Mouse (Mus musculus): ENCODE data around the gene Scfd2.

The Scfd2 gene

DNA sequence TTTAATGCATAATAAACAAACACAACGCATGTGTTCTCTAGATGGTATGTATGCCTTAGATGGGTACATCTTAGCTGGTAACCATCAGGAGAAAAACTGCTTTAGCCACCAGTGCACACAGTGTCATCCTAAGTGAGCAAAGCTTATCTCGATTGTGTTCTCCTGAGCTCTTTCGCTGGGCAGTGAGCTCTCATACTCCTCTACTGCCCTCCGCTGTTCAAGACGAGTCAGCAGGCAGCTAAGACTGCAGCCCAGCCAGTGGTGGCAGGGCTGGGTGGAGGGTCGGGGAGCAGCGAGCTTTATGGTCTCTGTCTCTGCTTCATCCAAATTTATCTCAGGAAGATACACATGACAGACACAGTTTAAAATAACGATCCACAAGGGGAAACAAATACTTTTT is 248.0 kb downstream of the Scfd2 start:
- in situ Hi-C loops (cut with MboI, MseI): loop anchor here (5.0 kb wide), 1 partner anchor 431 kb away; no protein-coding TSS in a partner anchor

DNA sequence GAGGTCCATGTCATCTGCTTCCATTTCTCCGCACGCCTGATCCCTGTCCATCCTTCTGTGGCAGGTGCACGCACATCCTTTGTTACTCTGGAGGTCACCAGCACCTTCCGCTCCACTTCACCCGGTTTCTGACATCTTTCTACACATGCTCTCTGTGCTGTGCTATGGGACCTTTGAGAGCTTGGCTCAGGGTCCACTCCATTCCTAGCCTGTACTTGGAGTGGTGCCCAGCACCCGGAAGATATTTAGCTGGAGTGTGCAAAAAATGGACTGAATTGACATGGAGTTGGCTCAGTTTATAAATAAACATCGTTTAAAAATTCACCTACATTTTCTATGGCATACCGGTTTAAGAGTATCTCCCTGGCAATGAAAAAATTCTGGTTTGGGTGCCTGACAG is 250.1 kb downstream of the Scfd2 start:
- in situ Hi-C loops (cut with MboI, MseI): loop anchor here (5.0 kb wide), 1 partner anchor 429 kb away; no protein-coding TSS in a partner anchor

DNA sequence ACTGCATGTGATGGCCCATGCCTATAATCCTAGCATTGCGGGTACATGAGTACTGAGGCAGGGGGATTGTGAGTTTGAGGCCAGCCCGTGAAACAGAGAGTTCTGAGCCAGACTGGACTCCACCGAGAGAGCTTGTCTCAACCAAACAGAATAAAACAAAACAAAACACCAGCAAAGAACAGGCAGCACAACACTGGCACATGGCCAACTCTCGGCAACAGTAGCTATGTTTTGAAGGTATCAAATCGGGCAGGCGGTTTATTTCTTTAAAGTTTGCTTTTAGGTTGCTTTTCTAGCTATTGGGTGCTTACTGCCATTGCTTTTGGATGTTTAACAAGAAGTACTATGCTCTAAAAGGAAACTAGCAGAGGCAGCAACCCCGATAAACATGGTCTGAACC is 251.9 kb downstream of the Scfd2 start:
- in situ Hi-C loops (cut with MboI, MseI): loop anchor here (5.0 kb wide), 1 partner anchor 427 kb away; no protein-coding TSS in a partner anchor

DNA sequence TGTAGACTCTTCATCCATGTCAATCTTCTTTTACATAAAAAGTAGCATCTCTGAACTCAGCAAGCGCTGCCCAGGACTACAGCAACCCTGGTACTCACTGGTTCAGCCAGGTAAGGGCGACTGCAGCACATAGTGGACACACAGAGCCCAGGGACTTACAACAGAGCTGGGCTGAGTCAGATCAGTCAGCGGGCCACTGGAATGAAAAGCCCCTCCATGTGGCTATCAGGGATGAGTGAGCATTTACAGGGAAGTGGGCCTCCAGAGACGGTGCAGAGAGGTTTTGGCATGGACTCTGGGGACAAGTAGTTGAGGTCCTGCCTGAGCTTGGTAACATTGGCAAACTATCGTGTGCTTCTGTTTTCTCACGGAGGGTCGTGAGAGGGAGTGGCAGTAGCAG is 253.1 kb downstream of the Scfd2 start:
- in situ Hi-C loops (cut with MboI, MseI): no loop called here

DNA sequence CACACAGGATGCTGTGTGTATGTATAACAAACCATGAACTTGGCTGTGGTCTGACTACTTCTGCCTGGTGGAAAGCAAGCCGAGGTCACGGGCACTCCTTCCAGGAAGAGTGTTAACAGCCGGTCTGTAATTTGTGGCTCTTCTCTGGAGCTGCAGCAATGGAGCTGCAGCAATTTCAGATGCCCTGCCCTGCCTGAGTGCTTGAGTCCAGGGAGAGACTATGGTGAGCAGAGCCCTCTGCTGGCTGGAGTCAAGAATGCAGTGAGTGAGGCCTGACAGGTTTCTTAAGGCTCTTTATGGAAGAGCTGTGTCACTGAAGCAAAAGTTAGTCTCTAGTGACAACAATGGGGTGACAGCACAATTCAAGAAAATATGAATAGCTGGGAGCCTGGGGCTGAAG is 253.8 kb downstream of the Scfd2 start:
- in situ Hi-C loops (cut with MboI, MseI): no loop called here

DNA sequence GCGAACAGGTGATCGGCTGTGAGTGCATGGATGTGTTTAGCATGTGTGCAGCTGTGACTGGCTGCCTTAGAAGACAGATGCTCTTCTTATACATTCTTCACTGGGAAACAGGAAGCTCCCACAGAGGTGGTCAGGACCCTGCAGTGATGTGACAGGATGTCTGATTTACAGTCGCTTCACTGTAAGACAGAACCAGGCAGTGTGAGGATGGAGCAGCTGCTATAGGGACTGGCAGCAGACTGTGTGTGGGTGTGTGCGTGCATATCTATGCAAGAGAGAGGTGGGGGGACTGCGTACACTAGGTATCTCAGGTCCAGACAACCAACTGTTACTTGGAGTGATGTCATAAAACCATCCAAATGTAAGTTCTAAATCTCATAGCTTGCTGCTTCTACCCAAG is 254.3 kb downstream of the Scfd2 start:
- in situ Hi-C loops (cut with MboI, MseI): no loop called here

DNA sequence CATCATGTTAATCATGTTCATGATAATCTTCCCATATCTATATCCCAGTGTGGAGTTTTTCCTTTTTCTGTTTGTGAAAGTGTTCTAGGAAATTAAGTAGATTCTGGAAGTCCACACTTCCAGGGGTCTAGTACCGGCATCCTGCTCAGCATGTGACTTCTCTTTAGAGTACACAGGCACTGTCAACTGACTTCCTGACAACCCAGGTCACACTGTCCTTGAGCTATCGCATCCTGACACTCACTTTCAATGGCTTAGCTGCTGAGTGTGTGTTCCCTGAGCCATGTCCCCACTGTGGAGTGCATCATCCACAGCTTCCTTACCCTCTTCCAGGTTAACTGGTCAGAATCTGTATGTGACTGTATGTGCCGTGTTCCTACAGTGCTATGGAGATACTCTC is 258.2 kb downstream of the Scfd2 start:
- in situ Hi-C loops (cut with MboI, MseI): no loop called here

DNA sequence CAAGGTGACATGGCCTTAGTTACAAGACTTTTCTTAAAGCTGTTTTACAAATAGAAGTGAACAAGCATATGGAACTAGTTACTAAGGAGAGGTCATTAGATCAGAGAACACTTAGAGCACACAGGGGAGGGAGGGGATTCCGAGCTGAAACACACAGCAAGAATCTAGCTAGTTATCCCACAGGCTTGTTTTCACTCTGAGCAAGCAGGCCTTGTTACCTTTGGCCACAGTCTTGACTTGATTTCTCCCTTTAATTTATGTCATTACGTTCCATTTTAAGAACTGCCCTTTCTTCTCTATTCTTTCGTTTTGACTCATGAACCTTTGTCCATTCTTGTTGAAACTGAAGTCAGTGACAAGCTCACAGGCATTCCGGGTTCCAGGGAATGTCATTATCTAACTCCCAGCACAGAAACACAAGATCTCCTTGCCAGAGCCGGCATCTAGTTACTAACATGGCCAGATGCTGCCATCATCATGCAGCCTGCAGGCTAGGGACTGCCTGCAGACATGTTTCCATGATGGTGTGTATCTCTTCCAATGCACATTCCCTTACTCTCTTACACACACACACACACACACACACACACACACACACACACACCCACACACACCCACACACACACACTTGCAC is 263.7 kb downstream of the Scfd2 start:
- in situ Hi-C loops (cut with MboI, MseI): no loop called here

DNA sequence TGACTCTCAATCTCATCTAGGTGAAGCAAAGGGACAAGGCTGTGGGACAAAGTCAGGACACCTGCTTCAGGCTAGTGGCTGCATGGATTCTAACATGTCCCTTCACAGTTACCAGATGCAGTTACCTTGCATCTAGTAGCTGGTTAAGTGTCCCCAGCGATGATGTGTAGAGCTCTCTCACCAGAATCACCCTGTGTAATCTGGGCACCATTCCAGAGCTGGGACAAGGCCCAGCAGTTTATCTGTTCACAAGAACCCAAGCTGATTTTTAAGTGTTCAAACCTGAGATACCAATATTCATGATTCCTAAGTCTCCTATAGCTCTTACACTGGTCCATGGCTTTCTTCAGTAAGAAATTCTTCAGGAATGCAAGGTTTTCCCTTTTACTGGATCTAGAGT is 264.4 kb downstream of the Scfd2 start:
- in situ Hi-C loops (cut with MboI, MseI): no loop called here

DNA sequence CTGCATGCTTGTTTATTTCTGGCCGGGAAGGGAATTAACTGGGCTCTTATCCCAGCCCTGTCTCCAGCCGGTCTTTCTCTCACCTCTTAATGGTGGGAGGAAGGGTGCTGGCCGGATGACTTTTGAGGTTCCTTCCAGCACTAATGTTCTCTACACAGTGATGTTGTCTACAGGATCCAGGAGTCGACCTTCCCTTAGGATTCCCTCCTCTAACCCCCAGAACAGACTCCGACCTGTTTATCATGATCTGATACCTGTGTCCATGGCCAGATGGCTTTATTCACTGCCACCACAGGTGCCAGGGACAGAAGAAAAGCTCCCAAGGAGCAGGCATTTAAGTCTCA is 265.1 kb downstream of the Scfd2 start:
- in situ Hi-C loops (cut with MboI, MseI): no loop called here

DNA sequence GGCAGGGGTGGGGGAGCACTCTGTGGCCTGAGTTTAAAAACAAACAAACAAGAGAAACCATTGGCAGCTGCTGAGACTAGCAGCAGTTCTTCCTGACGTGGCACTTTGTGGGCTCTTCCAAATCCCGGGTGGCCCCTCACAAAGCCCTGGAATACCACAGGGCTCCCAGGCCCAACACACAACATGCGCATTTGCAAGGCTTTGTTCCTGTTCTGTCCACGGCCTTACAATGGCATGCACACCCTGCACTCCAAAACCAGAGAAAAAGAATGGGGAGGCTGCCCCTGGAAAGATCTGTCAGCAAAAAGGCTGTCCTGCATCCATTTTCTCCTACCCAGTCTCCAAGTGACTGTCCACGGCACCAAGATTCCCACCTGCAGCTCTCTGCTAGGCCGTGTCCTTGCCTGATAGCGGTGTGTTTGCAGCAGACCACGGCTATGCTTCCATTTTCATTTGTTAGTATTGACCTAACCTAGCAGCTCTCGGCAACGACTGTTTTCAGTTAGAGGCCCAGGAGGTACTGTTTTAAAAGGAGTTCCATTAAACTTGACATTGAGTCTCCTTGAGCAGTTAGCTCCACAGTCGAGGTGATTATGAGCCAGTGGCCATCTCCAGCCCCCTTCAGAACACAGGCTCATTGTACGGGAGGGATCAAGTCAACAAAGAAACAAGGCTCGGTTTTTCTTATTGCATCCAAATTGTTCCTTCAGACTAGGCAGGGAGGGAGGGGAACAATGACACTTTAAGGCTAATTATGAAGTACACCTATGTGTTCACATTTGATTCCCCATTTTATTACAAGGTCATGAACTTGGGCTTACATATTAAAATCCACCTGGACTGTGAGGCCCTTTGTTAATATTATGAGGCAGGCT is 265.7 kb downstream of the Scfd2 start:
- in situ Hi-C loops (cut with MboI, MseI): no loop called here

DNA sequence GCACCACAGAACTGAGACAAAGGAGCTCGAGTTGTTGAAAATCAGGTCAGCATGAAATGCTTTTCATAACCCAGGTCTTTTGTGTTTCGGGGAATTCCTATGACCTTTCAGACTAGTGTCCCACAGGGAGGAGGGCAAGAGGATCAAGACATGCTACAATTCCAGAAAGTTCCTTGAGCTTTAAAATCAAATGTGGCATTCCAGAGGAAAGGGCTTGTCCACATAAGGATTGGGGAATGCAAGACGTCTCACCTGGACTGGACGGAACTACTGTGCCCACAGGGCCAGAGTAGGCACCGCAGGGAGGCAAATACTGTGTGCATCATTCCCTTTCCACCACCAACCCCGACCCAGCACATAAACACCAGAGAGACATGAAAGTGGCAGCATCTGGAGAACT is 266.4 kb downstream of the Scfd2 start:
- in situ Hi-C loops (cut with MboI, MseI): no loop called here

DNA sequence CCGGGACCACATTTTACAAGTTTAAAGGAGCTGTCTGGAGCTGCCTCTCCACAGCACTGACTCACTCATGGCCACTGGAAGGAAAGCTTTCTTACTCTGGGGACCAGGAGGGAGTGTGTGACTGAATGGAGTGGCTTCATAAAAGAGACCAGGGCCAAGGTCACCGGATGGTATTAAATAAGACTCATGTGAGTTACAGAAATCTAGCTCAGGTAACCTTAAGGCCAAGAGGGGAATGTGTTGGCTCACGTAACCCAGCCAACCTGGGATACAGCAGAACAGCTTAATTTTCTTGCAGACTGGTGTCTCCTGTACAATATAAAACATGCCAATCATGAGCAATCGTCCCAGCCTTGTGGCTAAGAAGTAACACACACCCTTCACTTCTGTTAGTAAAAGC is 267.0 kb downstream of the Scfd2 start:
- in situ Hi-C loops (cut with MboI, MseI): no loop called here

DNA sequence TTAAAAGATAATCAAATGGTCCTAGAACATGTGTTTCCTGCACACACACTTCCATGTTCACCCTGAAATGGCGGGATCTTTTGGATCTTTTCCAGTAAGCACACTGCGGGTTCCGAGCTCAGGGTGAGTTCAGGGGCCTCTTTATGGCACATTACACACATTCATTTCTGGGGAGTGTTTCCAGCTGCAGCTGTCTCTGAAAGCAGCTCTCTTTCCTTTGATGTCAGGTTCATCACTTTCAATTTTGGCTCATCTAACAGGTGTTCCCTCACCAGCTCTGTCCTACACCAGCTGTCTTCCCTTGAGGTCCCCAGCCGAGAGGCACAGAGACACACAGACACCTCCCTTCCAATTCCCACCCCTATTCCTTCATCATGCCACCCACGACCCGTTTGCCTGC is 270.5 kb downstream of the Scfd2 start:
- in situ Hi-C loops (cut with MboI, MseI): no loop called here

DNA sequence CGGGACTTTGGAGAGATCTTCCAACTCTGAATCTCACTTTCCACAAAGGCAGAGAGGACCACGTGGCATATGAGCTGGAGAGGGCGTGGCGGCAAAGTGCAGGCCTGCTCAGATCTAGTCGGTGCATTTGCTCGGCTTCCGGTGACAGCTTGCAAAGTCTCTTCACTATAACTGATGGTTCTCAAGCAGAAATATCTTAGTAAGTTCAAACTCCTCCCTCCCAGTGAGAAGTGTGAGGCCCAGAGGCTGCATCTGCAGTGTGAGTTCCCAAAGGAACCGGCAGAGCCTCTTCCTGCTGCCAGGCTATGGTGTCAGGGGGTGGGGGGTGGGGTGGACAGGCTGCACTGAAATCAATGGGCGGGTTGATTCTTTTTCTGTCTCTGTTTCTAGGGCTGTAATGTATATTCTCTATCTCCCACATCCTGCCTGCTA is 271.2 kb downstream of the Scfd2 start:
- in situ Hi-C loops (cut with MboI, MseI): no loop called here

DNA sequence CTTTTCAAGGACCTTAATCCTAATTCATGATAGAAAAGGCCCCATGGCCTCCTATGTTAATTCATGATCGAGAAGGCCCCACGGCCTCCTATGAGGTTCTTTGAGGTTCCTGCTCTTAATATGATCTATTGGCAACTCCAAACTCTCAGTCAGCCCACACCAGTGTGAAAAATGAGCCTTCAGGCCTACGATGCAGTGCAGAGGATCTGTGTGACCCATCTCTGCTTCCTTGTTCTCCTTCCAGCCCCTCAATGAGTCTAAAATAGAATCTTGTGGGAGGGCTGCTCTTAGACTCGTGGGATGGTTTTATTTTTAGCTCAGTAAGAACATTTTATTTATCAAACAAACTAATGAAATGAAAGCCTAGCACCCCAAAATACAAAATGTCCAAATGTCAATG is 274.9 kb downstream of the Scfd2 start:
- in situ Hi-C loops (cut with MboI, MseI): no loop called here

DNA sequence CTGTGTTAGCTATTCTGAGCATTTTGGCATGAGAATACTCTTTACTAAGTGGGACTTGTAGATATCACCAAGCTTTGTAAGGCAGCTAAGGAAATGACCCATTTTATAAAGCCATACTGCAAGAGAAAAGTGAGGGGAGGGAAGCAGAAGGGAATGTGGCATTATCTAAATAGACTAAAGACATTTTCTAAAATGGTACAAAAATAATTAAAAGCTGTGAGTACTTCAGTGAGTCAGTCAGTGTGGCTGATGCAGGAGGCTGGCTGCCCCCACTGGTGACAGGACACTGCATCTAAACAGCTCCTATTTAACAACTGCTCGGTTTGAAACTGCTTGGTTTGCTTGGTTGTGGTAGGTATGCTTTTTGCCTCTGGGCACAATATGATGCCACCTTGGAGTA is 276.6 kb downstream of the Scfd2 start:
- in situ Hi-C loops (cut with MboI, MseI): no loop called here

DNA sequence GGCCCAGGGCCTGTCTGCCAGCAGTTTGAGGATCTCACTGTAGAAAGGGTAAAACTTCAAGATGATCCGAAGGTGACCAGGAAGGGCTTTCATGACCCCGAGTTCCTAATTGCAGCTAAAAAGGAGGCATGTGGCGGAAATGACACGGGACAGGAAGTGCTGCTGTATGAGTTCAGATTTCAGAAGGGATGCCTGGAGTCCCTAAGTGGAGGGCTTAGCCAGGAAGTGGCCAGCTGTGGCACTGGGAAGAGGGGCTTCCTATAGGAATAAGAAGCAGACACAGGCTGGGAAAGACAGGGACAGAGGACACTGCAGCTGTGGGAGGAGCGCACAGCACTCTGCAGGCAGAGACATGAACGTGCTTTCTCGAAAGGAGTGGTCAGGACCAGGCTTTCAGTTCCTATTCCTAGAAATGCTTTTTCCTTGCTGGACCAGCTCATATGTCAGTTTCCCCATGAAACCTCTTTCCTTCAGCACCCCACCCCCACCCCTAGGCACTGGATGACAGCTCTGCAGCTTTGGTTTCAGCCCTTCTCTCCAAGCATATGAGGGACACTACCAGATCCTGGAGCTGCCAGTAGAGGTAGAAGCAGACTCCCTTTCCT is 277.7 kb downstream of the Scfd2 start:
- in situ Hi-C loops (cut with MboI, MseI): no loop called here

DNA sequence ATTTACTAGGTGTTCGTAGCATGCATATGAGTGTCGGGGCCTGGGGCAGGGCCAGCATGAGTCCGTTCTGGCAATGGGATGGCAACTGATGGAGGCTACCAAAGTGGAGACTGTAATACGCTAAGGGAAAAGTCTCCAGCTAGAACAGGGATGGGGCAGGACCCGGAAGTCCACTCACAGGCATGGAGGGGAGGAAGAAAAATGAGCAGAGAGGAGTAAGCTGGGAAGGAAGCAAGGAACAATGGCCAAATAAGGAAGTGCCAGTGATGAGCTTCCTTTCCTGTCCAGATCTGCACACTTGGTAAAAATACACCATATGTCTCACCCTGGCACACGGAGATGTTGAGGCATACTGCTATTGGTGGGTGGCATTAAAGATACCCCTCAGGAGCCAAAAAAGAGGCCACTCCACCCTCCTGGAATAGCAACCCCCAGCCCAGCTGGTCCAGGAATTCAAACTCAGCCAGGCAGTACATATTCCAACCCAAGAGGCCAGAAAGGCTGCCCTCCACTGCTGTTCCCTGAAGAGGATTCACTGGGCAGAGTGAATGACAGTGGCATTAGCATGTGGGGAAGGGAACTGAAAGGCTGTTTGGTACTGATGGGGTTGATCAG is 278.8 kb downstream of the Scfd2 start:
- in situ Hi-C loops (cut with MboI, MseI): no loop called here

DNA sequence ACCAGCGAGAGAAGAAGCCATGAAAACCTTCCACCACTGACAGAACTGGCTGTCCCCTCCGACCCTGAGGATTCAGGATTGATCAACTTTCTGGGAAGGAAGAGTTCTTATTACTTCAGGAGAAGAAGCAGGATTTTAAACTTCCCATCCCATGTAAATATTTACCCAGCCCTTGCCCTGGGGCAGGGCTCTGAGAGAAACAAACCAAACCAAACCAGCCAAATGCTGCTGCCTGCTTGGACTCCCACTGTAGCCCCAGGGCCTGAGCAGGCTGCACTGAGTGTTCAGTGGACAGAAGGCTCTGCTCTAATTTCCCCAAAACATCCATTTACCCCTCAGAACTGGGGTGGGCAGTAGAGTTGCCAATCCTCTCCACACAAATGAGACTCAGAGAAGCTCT is 280.6 kb downstream of the Scfd2 start:
- in situ Hi-C loops (cut with MboI, MseI): no loop called here

DNA sequence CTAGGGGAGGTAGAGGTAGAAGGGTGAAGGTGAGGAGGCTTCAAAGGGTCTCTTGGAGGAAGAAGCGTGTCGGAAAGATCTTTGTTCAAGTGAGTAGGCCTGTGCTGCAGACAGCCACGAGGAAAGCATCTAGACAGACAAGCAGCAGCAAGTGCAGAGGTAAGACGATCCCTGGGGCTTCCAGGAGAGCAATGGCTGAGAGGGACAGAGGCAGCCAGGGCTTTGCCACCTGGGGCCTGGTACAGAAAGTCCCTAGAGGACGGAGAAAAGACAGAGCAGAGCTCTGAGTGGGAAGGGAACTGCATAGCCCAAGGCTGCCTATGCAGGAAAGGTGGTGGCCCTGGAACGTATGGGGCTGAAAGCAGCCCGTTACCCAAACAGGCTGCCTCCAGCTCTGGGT is 281.3 kb downstream of the Scfd2 start:
- in situ Hi-C loops (cut with MboI, MseI): no loop called here

DNA sequence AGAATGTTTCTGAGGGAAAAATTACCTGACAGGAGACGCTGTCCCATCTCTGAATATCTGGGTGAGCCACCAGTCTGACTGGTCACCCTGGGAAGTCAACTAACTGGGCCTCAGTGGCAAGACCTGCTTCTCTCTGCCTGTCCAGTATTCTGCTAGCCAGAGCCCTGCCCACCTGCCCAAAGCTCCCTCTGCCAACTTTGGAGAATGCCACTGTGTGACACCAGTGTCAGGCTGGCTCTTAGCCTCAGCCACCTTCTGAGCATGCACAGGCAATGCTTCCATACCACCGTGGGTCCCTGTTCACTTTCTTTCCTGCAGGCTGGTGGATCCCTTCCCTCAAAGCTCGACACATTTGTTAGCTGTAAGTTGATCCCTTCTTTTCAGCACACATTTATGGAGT is 281.8 kb downstream of the Scfd2 start:
- in situ Hi-C loops (cut with MboI, MseI): no loop called here
